8 mouse cellular contexts compared by ENCODE assay signal in the genomic region with DNA sequence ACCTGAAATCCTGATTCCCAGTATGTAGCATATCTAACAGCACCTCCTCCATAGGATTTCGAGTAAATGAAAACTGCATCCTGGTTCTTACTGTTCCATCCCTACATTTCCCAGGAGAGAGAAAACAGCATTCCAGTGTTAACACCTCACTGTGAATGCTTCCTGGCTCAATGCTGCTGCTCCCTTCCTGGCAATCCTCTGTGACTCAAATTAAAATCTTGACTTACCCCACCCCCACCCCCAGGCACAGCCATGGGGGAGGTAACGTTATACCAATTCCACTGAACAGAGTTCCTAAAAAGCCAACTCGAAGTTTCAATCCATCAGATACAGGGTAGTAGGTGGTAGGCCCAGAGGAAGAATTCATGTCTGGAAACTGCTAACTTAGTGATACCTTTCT. TPM values are rescaled to one million over a fixed set of nuclear protein-coding genes. Genes with fewer than 3 reads are reported as not detected.
DNase-seq lines count a peak whose midpoint lies in the region; ATAC-seq lines count a peak whose summit lies in the region.

No protein-coding gene starts in this region.

- H3K27me3 ChIP-seq in kidney, embryonic 16.5 days (ENCODE audit: insufficient read depth, low read length): no peaks in the 10 kb centered on the region
- H3K27me3 ChIP-seq in hindbrain, embryonic 12.5 days: no peaks in the 10 kb centered on the region
- H3K27me3 ChIP-seq in midbrain, embryonic 14.5 days (ENCODE audit: control insufficient read depth, insufficient read depth, low read length): no peaks in the 10 kb centered on the region

- peak overlapping the region; percentile 75 for H3K4me2 ChIP-seq in kidney, embryonic 16.5 days (replicated peaks; ENCODE audit: low read depth, low read length)
- H3K4me2 ChIP-seq in hindbrain, embryonic 12.5 days (replicated peaks): peak overlapping the region; percentile 77
- peak overlapping the region; percentile 66 for H3K4me2 ChIP-seq in midbrain, embryonic 14.5 days (ENCODE audit: low read length)

- peaks cover 31% of the 10 kb centered on the region for H3K36me3 ChIP-seq in kidney, embryonic 16.5 days (ENCODE audit: insufficient read depth, low read length)
- peaks cover 23% of the 10 kb centered on the region for H3K36me3 ChIP-seq in hindbrain, embryonic 12.5 days
- peaks cover 39% of the 10 kb centered on the region for H3K36me3 ChIP-seq in midbrain, embryonic 14.5 days (ENCODE audit: control insufficient read depth, insufficient read depth, low read length)

- peak overlapping the region; percentile 84 for H3K9ac ChIP-seq in kidney, embryonic 16.5 days (replicated peaks; ENCODE audit: low read length)
- peak overlapping the region; percentile 74 for H3K9ac ChIP-seq in hindbrain, embryonic 12.5 days
- H3K9ac ChIP-seq in midbrain, embryonic 14.5 days (replicated peaks; ENCODE audit: low read length): peak overlapping the region; percentile 80

- H3K4me3 ChIP-seq in kidney, embryonic 16.5 days (ENCODE audit: low read length): peak overlapping the region; percentile 84
- H3K4me3 ChIP-seq in hindbrain, embryonic 12.5 days: peak overlapping the region; percentile 60
- H3K4me3 ChIP-seq in midbrain, embryonic 14.5 days (replicated peaks; ENCODE audit: low read depth, low read length): peak overlapping the region; percentile 76

- no peak overlapping the region; the same call in 1 of the 2 replicates for H3K27ac ChIP-seq in kidney, embryonic 16.5 days (ENCODE audit: low read length)
- H3K27ac ChIP-seq in hindbrain, embryonic 12.5 days: no peak overlapping the region
- no peak overlapping the region for H3K27ac ChIP-seq in midbrain, embryonic 14.5 days (replicated peaks; ENCODE audit: low read depth, low read length)

- H3K4me1 ChIP-seq in kidney, embryonic 16.5 days (ENCODE audit: insufficient read depth, low read length): peaks cover 15% of the 10 kb centered on the region
- peaks cover 7% of the 10 kb centered on the region for H3K4me1 ChIP-seq in hindbrain, embryonic 12.5 days
- H3K4me1 ChIP-seq in midbrain, embryonic 14.5 days (ENCODE audit: control insufficient read depth, insufficient read depth, low read length): peaks cover 7% of the 10 kb centered on the region

- no peaks in the 10 kb centered on the region for H3K9me3 ChIP-seq in kidney, embryonic 16.5 days (ENCODE audit: low read length)
- no peaks in the 10 kb centered on the region for H3K9me3 ChIP-seq in hindbrain, embryonic 12.5 days (replicated peaks)
- H3K9me3 ChIP-seq in midbrain, embryonic 14.5 days (ENCODE audit: control insufficient read depth, low read length): no peaks in the 10 kb centered on the region

- DNase-seq in kidney, adult 11 months: no peak
- peak; percentile 30 for DNase-seq in adipocyte (ENCODE audit: low spot score)
- DNase-seq in midbrain, embryonic 14.5 days: no peak
- no peak for DNase-seq in urinary bladder, postnatal 25 days (ENCODE audit: low spot score)
- DNase-seq in right cerebral cortex, postnatal 25 days: no peak
- DNase-seq in gastrocnemius, postnatal 25 days: no peak

- ATAC-seq in kidney, embryonic 16.5 days (ENCODE audit: low FRiP score, low TSS enrichment): no peak
- ATAC-seq in hindbrain, embryonic 12.5 days (ENCODE audit: low FRiP score): no peak
- no peak for ATAC-seq in midbrain, embryonic 14.5 days (ENCODE audit: low FRiP score, low TSS enrichment)

- 19% methylated on average over 3 of the region's 3 CpGs for WGBS in kidney, embryonic 16.5 days
- WGBS in hindbrain, embryonic 12.5 days: 44% methylated on average over 3 of the region's 3 CpGs
- 42% methylated on average over 3 of the region's 3 CpGs for WGBS in midbrain, embryonic 14.5 days

RNA-seq across cellular contexts. Expression of a gene that starts 0.9 kb away (rescaled TPM):
- 29.8 and 33.4 TPM in 2 replicates for polyA plus RNA-seq in kidney, embryonic 16.5 days (2015; fragmentation: Nextera tagmentation; extraction: Ambion mirVana)
- 26.6 and 28.6 TPM in 2 replicates for polyA plus RNA-seq in hindbrain, embryonic 12.5 days (2016; fragmentation: Nextera tagmentation; extraction: Ambion mirVana)
- 33.1 and 35.9 TPM in 2 replicates for polyA plus RNA-seq in midbrain, embryonic 14.5 days (2014; fragmentation: Nextera tagmentation; extraction: Ambion mirVana)
- 1 to 10 TPM; 5.6 to 8.6 TPM for total RNA-seq in gastrocnemius, postnatal 25 days (2021)
